Mouse (Mus musculus) ES-Bruce4 (cell line): ENCODE results near the gene Mrpl33.

ENCODE experiments used
- CTCF ChIP-seq: IDR thresholded peaks from one replicate; pipeline ENCODE4 v1.8.1; 2011; ENCODE audit warnings: low read depth, low read length
- POLR2A ChIP-seq: IDR thresholded peaks from one replicate; pipeline ENCODE4 v1.8.1; 2011; ENCODE audit warnings: low read length; ENCODE audit not compliant: insufficient read depth

DNA sequence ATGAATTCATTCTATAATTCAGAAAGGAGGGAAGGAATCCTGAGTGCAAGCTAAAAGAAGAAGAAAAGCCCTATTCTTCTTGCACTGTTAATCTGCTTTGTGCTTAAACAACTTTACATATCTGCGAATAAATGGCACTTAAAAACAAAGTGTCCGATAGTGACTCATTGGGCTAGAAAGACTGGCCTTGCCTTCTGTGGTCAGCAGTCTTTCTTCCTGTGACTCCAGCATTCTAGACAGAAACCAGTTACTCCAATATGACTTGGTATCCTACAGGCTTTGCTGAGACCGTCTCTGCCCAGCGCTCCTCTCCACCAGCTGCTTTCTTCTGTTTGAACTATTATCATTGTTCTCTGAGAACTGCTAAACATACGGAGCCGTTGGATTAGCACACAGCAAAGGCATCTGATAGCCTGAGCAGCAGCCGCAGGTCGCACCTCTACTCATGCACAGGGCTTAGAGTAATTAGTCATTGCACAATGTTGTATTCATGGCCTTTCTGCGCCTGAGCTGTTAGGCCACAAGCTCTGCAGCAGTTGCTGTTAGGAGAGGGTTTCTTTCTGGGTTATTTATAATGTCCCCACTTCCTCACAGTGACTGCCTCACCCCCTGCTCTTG is 40.0 kb downstream of the Mrpl33 start:
- no peak for TF ChIP-seq CTCF
- no peak for TF ChIP-seq POLR2A
